Mouse (Mus musculus) MEL (cell line): ENCODE results near the gene Catspere2. TPM values are rescaled to one million over a fixed set of nuclear protein-coding genes. Genes with fewer than 3 reads are reported as not detected.

Source experiments
- DNase-seq: peaks from one replicate; pipeline ENCODE4 v3.0.0; 2011; ENCODE audit warnings: low read depth, low spot score
- H3K27ac ChIP-seq: 2 replicates; pipeline ENCODE4 v1.5.1; 2012; ENCODE audit warnings: low read depth, mild to moderate bottlenecking, control low read depth, low read length, moderate library complexity; ENCODE audit not compliant: control insufficient read depth
- H3K27me3 ChIP-seq, 2 experiments: fragments of 150-350 bp in 1 of 2; sonication (generic) in 1 of 2; 2 replicates each; pipeline ENCODE4 v1.6.1; 2012; ENCODE audit warnings: low read length in 2 of 2, mild to moderate bottlenecking in 2 of 2, improper control_type of control experiment in 1 of 2, moderate library complexity in 1 of 2; ENCODE audit not compliant: insufficient read depth in 2 of 2, control insufficient read depth in 1 of 2
- H3K36me3 ChIP-seq, 2 experiments: 2 replicates each; pipeline ENCODE4 v1.6.1; 2012 to 2014; ENCODE audit warnings: low read length in 2 of 2, improper control_type of control experiment in 1 of 2, inconsistent platforms in 1 of 2, mild to moderate bottlenecking in 1 of 2; ENCODE audit not compliant: insufficient read depth in 2 of 2, control insufficient read depth in 1 of 2
- H3K4me1 ChIP-seq, 2 experiments: fragments of 150-350 bp in 1 of 2; sonication (generic) in 1 of 2; 2 replicates each; pipeline ENCODE4 v1.6.1; 2012; ENCODE audit warnings: low read length in 2 of 2, improper control_type of control experiment in 1 of 2, mild to moderate bottlenecking in 1 of 2; ENCODE audit not compliant: insufficient read depth in 2 of 2, control insufficient read depth in 1 of 2
- H3K4me3 ChIP-seq, 2 experiments: fragments of 150-350 bp in 1 of 2; sonication (generic) in 1 of 2; 2 replicates each; pipeline ENCODE4 v1.5.1; 2012; ENCODE audit warnings: low read depth in 2 of 2, low read length in 2 of 2, mild to moderate bottlenecking in 2 of 2, moderate library complexity in 2 of 2, control low read depth in 1 of 2, improper control_type of control experiment in 1 of 2; ENCODE audit not compliant: control insufficient read depth in 1 of 2, insufficient read depth in 1 of 2
- H3K79me2 ChIP-seq: 2 replicates; pipeline ENCODE4 v1.6.1; 2012; ENCODE audit warnings: mild to moderate bottlenecking, low read length, moderate library complexity; ENCODE audit not compliant: control insufficient read depth, poor library complexity, insufficient read depth
- H3K9ac ChIP-seq: 2 replicates; pipeline ENCODE4 v1.6.1; 2012; ENCODE audit warnings: low read depth, mild to moderate bottlenecking, control low read depth, low read length, moderate library complexity; ENCODE audit not compliant: control insufficient read depth, poor library complexity, severe bottlenecking
- H3K9me3 ChIP-seq: fragments of 150-350 bp; sonication (generic); replicated peaks from 2 replicates; pipeline ENCODE4 v1.6.1; 2012; ENCODE audit warnings: mild to moderate bottlenecking, low read length, improper control_type of control experiment, moderate library complexity; ENCODE audit not compliant: insufficient read depth
- KAT2A ChIP-seq: conservative IDR thresholded peaks from 2 replicates; pipeline ENCODE4 v1.6.1; 2012; ENCODE audit warnings: low read depth, low read length, improper control_type of control experiment, inconsistent platforms
- MAFK ChIP-seq: IDR thresholded peaks from 2 replicates; pipeline ENCODE4 v1.6.1; 2011; ENCODE audit warnings: low read depth, mild to moderate bottlenecking, low read length, improper control_type of control experiment, borderline replicate concordance
- NELFE ChIP-seq: IDR thresholded peaks from 2 replicates; pipeline ENCODE4 v1.6.1; 2011; ENCODE audit warnings: low read depth, low read length, improper control_type of control experiment
- POLR2AphosphoS2 ChIP-seq: IDR thresholded peaks from 2 replicates; pipeline ENCODE4 v1.6.1; 2011; ENCODE audit warnings: low read length, improper control_type of control experiment
- TAL1 ChIP-seq: IDR thresholded peaks from 2 replicates; pipeline ENCODE4 v1.6.1; 2012; ENCODE audit warnings: mild to moderate bottlenecking, inconsistent platforms, low read length, moderate library complexity, mixed read lengths
- TCF12 ChIP-seq: IDR thresholded peaks from 2 replicates; pipeline ENCODE4 v1.6.1; 2014; ENCODE audit warnings: low read depth, mild to moderate bottlenecking, inconsistent platforms, low read length, improper control_type of control experiment, moderate library complexity
- polyA plus RNA-seq, 2 experiments: library from polyadenylated mRNA; stranded (reverse) in 1 of 2; unstranded in 1 of 2; fragments of >175 nt in 1 of 2; fragments of >200 nt in 1 of 2; gene quantifications; 2 replicates each; pipeline versions ENCODE4 v1.2.1 to v1.2.4; 2012; ENCODE audit warnings: low replicate concordance in 2 of 2, low read depth in 1 of 2; ENCODE audit not compliant: insufficient read length in 2 of 2, insufficient read depth in 1 of 2, missing spikeins in 1 of 2
- total RNA-seq: library from RNA; depleted of rRNA; stranded (reverse); fragments of 300-350 nt; gene quantifications from 2 replicates; pipeline ENCODE4 v1.2.3, GENCODE M21; 2012; rRNA removed

Gene Catspere2
- total and polyA plus RNA-seq, 3 experiments, result not detected

DNA sequence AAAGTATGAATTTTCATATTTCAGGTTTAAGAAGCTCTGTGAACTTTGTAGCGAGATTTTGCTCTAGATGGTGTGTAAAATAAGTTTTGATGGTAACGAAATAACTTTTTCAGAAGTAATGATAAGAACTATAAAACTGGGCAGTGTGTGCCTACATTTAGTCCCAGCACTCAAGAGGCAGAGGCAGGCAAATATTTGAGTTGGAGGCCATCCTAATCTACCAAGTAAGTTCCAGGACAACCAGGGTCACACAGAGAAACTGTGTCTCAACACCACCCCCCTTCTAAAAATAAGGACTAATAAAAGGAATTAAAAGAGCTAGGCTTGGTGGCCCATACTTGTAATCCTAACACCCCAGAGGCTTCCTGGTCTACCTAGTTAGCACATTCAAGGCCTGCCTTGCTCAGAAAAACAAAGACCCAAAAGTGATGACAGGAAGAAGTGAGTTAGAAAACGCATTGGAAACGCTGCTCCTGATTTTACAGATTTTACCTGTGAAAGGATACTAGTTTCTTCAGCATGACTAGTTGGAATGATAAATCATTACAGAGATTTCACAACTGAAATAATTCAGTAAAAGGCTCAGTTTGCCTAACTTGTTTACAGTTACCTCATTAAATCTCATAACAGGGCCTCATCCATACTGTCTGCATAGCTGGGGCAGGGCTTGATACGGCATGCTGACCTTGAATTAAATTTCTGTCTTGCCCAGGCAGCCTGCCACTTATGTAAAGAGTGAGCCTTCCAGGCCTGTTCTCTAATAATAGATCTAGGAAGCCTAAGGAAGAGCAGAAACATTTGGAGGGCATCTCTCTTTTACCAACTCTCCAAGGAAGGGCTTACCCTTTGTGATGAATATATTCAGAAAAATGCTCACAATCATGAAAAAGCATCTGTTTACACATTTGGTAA, 236.2 kb downstream of the Catspere2 start:
- H3K27me3 ChIP-seq, result no peaks in the 10 kb centered on the region; a peak in 1 of 4 replicates
- H3K9me3 ChIP-seq, result no peaks in the 10 kb centered on the region
- TF ChIP-seq NELFE, result no peak
- TF ChIP-seq POLR2AphosphoS2, result no peak
- TF ChIP-seq KAT2A, result no peak
- no peak for TF ChIP-seq TCF12
- no peak for TF ChIP-seq MAFK
- no peak for TF ChIP-seq TAL1
- H3K27ac ChIP-seq, result no peak overlapping the region
- no peak for DNase-seq
- no peaks in the 10 kb centered on the region for H3K79me2 ChIP-seq
- H3K4me3 ChIP-seq, result no peak overlapping the region
- H3K9ac ChIP-seq, result no peak overlapping the region
- H3K36me3 ChIP-seq, result peaks cover 0 to 2% of the 10 kb centered on the region in 2 experiments; a peak in 1 of 4 replicates
- no peaks in the 10 kb centered on the region for H3K4me1 ChIP-seq

Other genes starting within 250 kb of the Catspere2 start
- 55.7 and 59.0 TPM in 2 replicates for gene Adss, start 186.9 kb upstream of the Catspere2 start, total RNA-seq
- gene Adss, start 186.9 kb upstream of the Catspere2 start, polyA plus RNA-seq, result 10 to 100 TPM in 1 of 2 experiments, not detected in 1; 62.6 TPM
- gene Desi2, start 204.0 kb downstream of the Catspere2 start, total RNA-seq, result 16.4 and 16.9 TPM in 2 replicates
- 10 to 100 TPM in 1 of 2 experiments, not detected in 1; 22.3 TPM for gene Desi2, start 204.0 kb downstream of the Catspere2 start, polyA plus RNA-seq